Mouse (Mus musculus) megakaryocyte, adult 5-6 weeks (primary cell): ENCODE results near the gene Prkar1b. TPM values are rescaled to one million over a fixed set of nuclear protein-coding genes. Genes with fewer than 3 reads are reported as not detected.
A peak's percentile ranks its signal among the peaks of the same experiment; 100 is the strongest.

Experiments used
- ATAC-seq: 2 replicates; pipeline ENCODE4 v1.8.0; 2016; ENCODE audit warnings: mild to moderate bottlenecking, inconsistent platforms; ENCODE audit not compliant: poor library complexity, severe bottlenecking
- total RNA-seq, 2 experiments: library from RNA; stranded (forward) in 1 of 2; stranded (reverse) in 1 of 2; fragments of 153-499, 151-499 nt in 1 of 2; fragments of 221-1000, 200-1000 nt in 1 of 2; gene quantifications; 2 replicates each; pipeline versions ENCODE4 v1.2.3 to v1.2.4; 2015 to 2017

The Prkar1b gene
- total RNA-seq, 2 experiments from 2014 or later = 0.48 to 0.60 TPM

- no peak for ATAC-seq
Measured at GRCm38 (mm10) chr5:139110140-139110855, 39.5 kb downstream of the Prkar1b start.

DNA sequence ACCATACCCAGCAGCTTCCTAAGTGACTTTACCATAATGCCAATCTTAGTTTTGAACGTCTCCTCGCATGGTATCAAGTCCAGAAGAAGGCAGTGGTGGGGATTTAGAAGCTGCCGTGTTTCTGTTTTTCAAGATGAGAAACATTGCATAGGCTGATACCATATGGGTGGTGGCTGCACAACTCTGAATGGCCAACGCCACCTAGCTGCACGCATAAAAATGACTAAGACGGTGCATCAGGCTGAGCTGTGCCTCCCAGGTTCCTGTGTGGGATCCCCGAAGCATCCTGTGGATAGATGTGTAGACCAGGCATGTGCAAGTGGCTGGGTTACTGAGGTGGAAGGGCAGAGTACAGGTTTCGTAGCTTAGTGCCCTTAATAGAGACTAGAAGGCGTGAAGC lies 42.0 kb downstream of the Prkar1b start:
- ATAC-seq = 0 out of 2 replicates have a peak, but pooled peaks have one; percentile 21

GRCm38 (mm10) chr5:139101783-139102182 lies 48.0 kb downstream of the Prkar1b start:
- ATAC-seq = no peak

- no peak for ATAC-seq
Measured at GRCm38 (mm10) chr5:139098991-139099972, 50.5 kb downstream of the Prkar1b start.

- no peak for ATAC-seq
Measured at GRCm38 (mm10) chr5:139095297-139096110, 54.3 kb downstream of the Prkar1b start.

DNA sequence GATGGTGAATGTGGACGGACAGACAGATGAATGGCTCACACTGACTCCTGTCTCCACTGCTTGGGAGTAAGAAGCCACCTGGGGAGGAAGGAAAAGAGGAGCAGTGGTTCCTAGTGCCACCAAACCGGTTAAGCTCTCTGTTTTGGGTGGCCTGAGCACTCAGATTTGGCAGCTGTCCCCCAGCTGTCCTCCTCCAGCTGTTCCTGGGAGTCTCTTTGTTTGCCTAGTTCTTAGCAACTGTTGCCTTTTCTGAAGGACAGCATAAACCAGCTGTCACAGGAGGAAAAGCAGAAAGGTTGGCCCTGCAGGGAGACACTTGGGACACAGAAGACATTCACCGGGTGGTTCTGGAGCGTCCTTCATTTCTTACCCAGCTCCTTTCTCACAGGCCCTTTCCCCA lies 56.3 kb downstream of the Prkar1b start:
- no peak for ATAC-seq

DNA sequence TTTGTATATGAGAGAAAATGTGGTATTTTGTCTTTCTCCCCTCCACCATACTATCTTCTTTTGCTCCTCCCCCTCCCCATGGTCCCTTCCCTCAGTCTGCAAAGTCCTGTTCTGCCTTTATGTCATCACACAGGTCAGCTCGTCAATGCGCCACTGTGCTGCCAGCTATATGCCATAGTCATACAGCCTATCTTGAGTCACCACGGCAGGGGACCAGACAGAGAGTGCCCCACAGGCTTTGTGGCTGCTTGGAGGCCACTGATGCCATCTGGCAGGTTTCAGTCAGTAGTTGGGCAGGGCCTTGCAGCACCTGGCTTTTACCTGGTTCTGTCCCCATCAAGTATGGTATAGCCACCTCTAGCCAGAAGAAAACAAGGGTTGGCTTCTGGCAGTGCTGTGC lies 58.1 kb downstream of the Prkar1b start:
- no peak for ATAC-seq

GRCm38 (mm10) chr5:139090162-139090561 lies 59.6 kb downstream of the Prkar1b start:
- ATAC-seq = no peak

DNA sequence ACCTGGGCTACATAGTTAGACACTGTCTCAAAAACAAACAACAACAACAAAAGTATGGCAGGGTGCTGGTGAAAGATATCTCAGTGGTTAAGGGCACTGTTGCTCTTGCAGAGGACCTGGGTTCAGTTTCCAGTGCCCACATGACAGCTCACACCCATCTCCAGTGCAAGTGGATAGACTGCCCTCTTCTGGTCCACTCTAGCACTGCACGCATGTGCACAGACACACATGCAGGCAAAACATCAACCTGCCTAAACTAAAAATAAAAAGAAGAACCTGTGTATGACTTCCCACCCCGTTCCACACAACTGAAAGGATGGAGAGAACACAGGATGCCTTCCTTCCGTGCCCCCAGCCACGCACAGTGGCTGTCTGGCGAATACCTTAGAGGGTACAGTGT lies 61.6 kb downstream of the Prkar1b start:
- no peak; the same call in 1 of the 2 replicates for ATAC-seq

GRCm38 (mm10) chr5:139084831-139085519 lies 64.8 kb downstream of the Prkar1b start:
- ATAC-seq = no peak

DNA sequence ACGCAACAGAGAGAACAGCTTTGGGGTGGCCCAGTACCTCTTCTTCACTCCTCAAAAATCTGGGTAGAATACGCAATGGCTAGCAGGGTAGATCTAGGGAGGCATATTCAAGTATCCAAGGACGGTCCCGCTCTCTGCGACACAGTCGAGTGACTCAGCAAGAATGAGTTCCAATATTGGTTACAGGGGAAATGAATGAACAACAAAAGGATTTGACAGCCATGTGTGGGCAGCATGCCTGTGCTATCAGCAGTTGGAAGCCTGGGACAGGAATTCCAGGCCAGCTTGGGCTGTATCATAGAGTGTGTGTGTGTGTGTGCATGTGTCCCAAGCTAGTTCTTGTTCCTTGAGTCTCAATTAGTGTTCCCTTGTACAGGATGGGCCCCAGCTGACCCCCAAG lies 65.5 kb downstream of the Prkar1b start:
- ATAC-seq = no peak

DNA sequence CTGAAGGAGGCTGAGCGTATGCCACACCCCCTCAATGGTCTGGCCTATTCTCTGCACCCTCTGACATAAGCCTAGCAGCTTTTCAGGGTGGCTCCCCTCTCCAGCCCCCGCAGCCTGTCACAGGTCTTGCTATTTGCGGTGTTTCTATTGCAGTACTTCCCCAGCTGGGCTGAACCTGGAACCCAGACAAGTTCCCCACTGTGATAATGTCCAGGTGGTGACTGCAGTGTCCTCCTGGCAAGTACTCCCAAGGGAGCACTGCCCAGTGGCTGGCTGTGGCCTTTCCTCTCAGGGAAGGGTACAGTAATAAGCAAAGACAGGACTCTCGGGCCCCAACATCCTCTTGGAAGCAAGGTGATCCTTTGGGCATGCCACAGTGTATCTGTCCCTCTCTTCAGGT lies 66.0 kb downstream of the Prkar1b start:
- ATAC-seq = no peak

DNA sequence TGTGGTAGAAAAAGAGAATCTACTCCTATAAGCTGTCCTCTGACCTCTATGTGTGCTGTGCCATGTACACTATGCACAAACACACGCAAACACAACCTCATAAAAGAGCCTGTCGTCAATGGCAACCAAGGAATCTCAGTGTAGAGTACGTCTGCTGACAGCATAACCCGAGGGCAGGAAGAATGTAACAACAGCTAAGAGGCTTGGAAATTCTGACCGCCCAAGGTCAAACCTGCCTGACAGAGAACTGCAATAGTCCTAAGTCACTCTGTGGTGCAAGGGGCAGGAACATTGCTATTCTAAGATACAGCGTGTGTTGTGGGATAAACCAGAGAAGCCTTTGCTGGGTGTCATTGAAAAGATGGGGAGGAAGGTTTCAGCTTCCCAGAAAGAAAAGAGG lies 68.4 kb downstream of the Prkar1b start:
- ATAC-seq = no peak

GRCm38 (mm10) chr5:139078156-139078462 lies 71.7 kb downstream of the Prkar1b start:
- ATAC-seq = no peak

- ATAC-seq = no peak
Measured at GRCm38 (mm10) chr5:139077311-139078155, 72.3 kb downstream of the Prkar1b start.

- no peak for ATAC-seq
Measured at GRCm38 (mm10) chr5:139076450-139076849, 73.4 kb downstream of the Prkar1b start.

DNA sequence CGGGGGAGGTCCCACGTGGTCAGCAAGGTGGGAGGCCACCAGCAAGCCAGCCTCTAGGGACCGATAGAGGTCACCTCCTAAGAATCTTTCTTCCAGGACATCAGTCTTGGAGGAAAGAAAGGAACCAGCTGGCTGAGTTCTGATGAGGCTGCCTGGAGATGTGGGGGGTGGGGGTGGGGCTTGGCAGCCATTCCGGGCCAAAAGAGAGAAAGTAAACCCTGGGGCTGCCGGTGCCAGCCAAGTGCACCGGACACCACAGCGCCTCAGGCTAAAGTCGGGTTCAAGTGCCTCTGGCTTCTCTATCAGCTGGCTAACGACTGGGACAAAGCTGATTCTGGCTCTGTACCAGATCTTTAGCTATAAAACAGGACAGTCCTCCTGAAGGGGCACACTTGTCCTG lies 74.0 kb downstream of the Prkar1b start:
- ATAC-seq = no peak

DNA sequence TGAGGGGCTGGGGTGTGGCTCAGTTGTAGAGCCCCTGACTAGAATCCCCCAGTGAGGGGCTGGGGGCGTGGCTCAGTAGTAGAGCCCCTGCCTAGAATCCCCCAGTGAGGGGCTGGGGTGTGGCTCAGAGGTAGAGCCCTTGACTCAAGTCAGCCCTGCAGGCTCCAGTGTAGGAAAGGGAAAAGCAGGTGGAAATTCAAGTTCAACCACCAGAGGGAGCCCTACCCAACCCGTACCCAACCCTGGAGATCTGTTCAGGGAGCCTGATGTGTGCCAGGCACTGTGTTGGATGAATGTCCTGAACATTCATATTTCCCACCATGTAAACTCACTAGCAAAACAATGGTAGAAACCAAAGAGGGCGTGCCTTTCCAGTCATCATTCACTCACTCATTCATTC lies 74.7 kb downstream of the Prkar1b start:
- ATAC-seq = peak; percentile 82

GRCm38 (mm10) chr5:139073977-139074376 lies 75.8 kb downstream of the Prkar1b start:
- no peak for ATAC-seq

DNA sequence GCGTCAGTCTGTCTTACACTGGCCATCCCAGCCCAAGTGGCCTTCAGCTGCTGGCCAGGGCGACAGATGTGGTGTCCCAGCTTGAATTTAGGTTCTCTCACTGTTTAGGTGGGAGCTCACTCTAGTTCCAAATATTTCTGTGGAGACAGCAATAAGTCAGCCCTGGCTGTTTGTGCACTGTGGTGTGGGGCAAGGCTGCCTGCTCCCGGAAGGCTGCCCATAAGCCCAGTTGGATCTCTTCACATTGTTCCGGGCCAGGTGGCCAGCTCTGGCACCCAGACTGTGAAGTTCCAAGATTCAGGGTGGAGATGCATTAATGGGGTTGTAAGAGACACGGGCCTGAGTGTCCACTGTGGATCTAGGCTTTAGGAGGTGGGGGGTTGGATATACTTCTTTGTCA lies 76.9 kb downstream of the Prkar1b start:
- ATAC-seq = no peak
